Mouse (Mus musculus): ENCODE measurements around the gene Syt2. TPM values are rescaled to one million over a fixed set of nuclear protein-coding genes. Genes with fewer than 3 reads are reported as not detected.

The Syt2 gene
- total RNA-seq (2023), result under 1 TPM in 1 of 2 experiments, not detected in 1; 0.11 TPM

DNA sequence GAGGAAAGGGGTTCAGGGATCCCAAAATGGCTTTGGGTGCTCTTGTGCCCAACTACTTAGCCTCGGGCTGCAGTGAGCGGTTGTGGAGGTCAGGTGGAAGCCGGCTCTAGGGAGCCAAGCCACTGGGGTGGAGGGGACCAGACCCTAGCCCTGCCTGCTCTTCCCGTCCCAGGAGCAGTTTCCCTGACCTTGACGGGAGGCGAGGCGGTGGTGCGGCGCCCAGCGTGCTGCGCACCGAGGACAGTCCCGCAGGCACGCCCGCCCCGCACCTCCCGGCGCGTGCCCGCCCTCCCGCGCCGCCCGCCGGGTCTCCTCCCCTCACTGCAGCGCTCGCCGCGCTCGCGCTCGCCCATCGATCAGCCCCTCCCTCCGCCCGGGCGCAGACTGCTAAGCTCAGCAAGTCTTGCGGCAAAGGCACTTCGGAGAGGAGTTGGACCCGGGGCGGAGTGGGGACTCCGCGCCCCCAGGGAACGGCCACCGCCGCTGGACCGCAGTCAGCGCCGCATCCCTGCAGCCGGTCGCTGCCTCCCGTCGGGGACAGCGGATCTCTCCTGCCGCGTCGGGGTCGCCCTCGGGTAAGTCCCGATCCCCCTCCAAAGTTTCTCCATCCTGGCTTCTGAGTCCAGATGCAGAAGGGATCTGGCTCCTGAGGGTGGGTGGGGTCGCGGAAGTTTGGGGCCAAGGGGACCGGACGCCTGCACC is at the start of gene Syt2:
TSS of gene Syt2 (plus strand) at position 417 of the 702 bp plus-strand sequence.

Other genes starting within 250 kb of the Syt2 start
- gene Cyb5r1, start 241.1 kb upstream of the Syt2 start, total RNA-seq (2023), result 10 to 100 TPM; 51.7 to 56.4 TPM
- gene Adipor1, start 231.3 kb upstream of the Syt2 start, total RNA-seq (2023), result 100 to 1,000 TPM; 258 to 272 TPM
- 10 to 100 TPM; 25.9 to 26.4 TPM for gene Klhl12, start 191.1 kb upstream of the Syt2 start, total RNA-seq (2023)
- gene Rabif, start 152.0 kb upstream of the Syt2 start, total RNA-seq (2023), result 10 to 100 TPM; 17.7 to 20.5 TPM
- gene Mgat4e, start 97.0 kb upstream of the Syt2 start, total RNA-seq (2023), result not detected
- gene Kdm5b, start 86.5 kb upstream of the Syt2 start, total RNA-seq (2023), result 10 to 100 TPM; 38.5 to 48.1 TPM